8 mouse cellular contexts compared by ENCODE assay signal in genomic region chr17:79019726-79020207, GRCm38 (mm10). TPM values are rescaled to one million over a fixed set of nuclear protein-coding genes. Genes with fewer than 3 reads are reported as not detected.
DNase-seq lines count a peak whose midpoint lies in the region; ATAC-seq and TF ChIP-seq lines count a peak whose summit lies in the region.

No protein-coding gene starts in this region.

- intact Hi-C loops in heart, adult 2 months (cut with DNase I): loop anchor here (2.0 to 5.0 kb wide), 2 partner anchors 32 to 83 kb away; partner anchors contain the start of genes Cebpz and Ndufaf7
- intact Hi-C loops in heart, postnatal 36 days (cut with DNase I): loop anchor here (2.0 to 5.0 kb wide), 2 partner anchors 27 to 82 kb away; partner anchors contain the start of genes Cebpz and Ndufaf7

- peak overlapping the region; percentile 91 for H3K4me3 ChIP-seq in heart, adult 2 months
- H3K4me3 ChIP-seq in ES-Bruce4 (ENCODE audit: low read depth, low read length): peak overlapping the region; percentile 92
- H3K4me3 ChIP-seq in liver, embryonic 11.5 days (ENCODE audit: low read depth, low read length): peak overlapping the region; percentile 83

- DNase-seq in heart, adult 2 months: no peak
- no peak for DNase-seq in heart, postnatal 36 days
- DNase-seq in gonadal fat pad, adult 2 months (ENCODE audit: low read depth): peak; percentile 30
- peak; percentile 35 for DNase-seq in liver, embryonic 11.5 days (ENCODE audit: low spot score)
- DNase-seq in retina, embryonic 14.5 days (ENCODE audit: low spot score): peak; percentile 50
- DNase-seq in frontal cortex, postnatal 25 days (ENCODE audit: low spot score in 2 of 2): no peak
- DNase-seq in spleen, postnatal 4 days (ENCODE audit: low spot score in 2 of 2): no peak

- WGBS in heart, adult 2 months: 4% methylated on average over 18 of the region's 18 CpGs
- 2% methylated on average over 18 of the region's 18 CpGs for WGBS in liver, embryonic 11.5 days

- no peaks in the 10 kb centered on the region for H3K9me3 ChIP-seq in ES-Bruce4 (replicated peaks; ENCODE audit: control insufficient read depth, insufficient read depth, low read length, poor library complexity, severe bottlenecking)
- no peaks in the 10 kb centered on the region for H3K9me3 ChIP-seq in liver, embryonic 11.5 days (ENCODE audit: control insufficient read depth, low read length)

- H3K4me2 ChIP-seq in liver, embryonic 11.5 days: peak overlapping the region; percentile 88

- no peak for TF ChIP-seq POLR2A in heart, adult 2 months (IDR thresholded peaks at IDR 0.05; ENCODE audit: insufficient read depth, low read depth, low read length)
- no peak for TF ChIP-seq POLR2A in ES-Bruce4 (IDR thresholded peaks at IDR 0.05; ENCODE audit: insufficient read depth, low read length)

- H3K79me2 ChIP-seq in heart, adult 2 months (replicated peaks; ENCODE audit: control insufficient read depth, insufficient read depth, low read length): peaks cover 1% of the 10 kb centered on the region

- H3K9ac ChIP-seq in heart, adult 2 months (ENCODE audit: low read depth, low read length): peak overlapping the region; percentile 89
- peak overlapping the region; percentile 90 for H3K9ac ChIP-seq in ES-Bruce4 (ENCODE audit: low read depth, poor library complexity, severe bottlenecking)
- peak overlapping the region; percentile 88 for H3K9ac ChIP-seq in liver, embryonic 11.5 days (ENCODE audit: low read depth, low read length)

- no peak for TF ChIP-seq EP300 in heart, adult 2 months (IDR thresholded peaks at IDR 0.05; ENCODE audit: insufficient read depth, low read depth, low read length)
- no peak for TF ChIP-seq EP300 in ES-Bruce4 (IDR thresholded peaks at IDR 0.05; ENCODE audit: insufficient read depth, low read depth, low read length)

- H3K27me3 ChIP-seq in heart, adult 2 months (ENCODE audit: control insufficient read depth, insufficient read depth, low read length): no peaks in the 10 kb centered on the region
- peaks cover 7% of the 10 kb centered on the region for H3K27me3 ChIP-seq in ES-Bruce4 (ENCODE audit: control insufficient read depth, insufficient read depth, low read length, poor library complexity, severe bottlenecking)
- H3K27me3 ChIP-seq in liver, embryonic 11.5 days (replicated peaks; ENCODE audit: control insufficient read depth, insufficient read depth, low read length): no peaks in the 10 kb centered on the region

- no peak for TF ChIP-seq CTCF in heart, adult 2 months (IDR thresholded peaks at IDR 0.05)
- no peak for TF ChIP-seq CTCF in ES-Bruce4 (IDR thresholded peaks at IDR 0.05; ENCODE audit: low read depth, low read length)

- peak overlapping the region; percentile 92 for H3K27ac ChIP-seq in heart, adult 2 months
- H3K27ac ChIP-seq in ES-Bruce4 (ENCODE audit: insufficient read depth, low read length): no peak overlapping the region
- peak overlapping the region; percentile 88 for H3K27ac ChIP-seq in liver, embryonic 11.5 days (ENCODE audit: low read depth, low read length)

- peaks cover 16% of the 10 kb centered on the region for H3K36me3 ChIP-seq in heart, adult 2 months (ENCODE audit: control insufficient read depth, insufficient read depth, low read length)
- H3K36me3 ChIP-seq in ES-Bruce4 (ENCODE audit: control insufficient read depth, insufficient read depth, low read length, poor library complexity, severe bottlenecking): no peaks in the 10 kb centered on the region
- no peaks in the 10 kb centered on the region for H3K36me3 ChIP-seq in liver, embryonic 11.5 days (ENCODE audit: control insufficient read depth, insufficient read depth, low read length)

- H3K4me1 ChIP-seq in heart, adult 2 months (ENCODE audit: control insufficient read depth, insufficient read depth, low read length): peaks cover 7% of the 10 kb centered on the region
- no peaks in the 10 kb centered on the region for H3K4me1 ChIP-seq in ES-Bruce4 (ENCODE audit: control insufficient read depth, insufficient read depth, low read length)
- H3K4me1 ChIP-seq in liver, embryonic 11.5 days (replicated peaks; ENCODE audit: control insufficient read depth, insufficient read depth, low read length): peaks cover 27% of the 10 kb centered on the region

- ATAC-seq in liver, embryonic 11.5 days (replicated peaks; ENCODE audit: low FRiP score): no peak

RNA-seq across cellular contexts. Expression of gene Prkd3, which starts 0.8 kb away (rescaled TPM):
- total RNA-seq in heart, adult 2 months (2021): 10 to 100 TPM; 16.3 to 16.6 TPM
- 6.9 and 12.2 TPM in 2 replicates for polyA plus RNA-seq in heart, adult 2 months (2012; rRNA removed)
- 10 to 100 TPM; 17.9 to 18.3 TPM for total RNA-seq in heart, postnatal 36 days (2021)
- 36.1 and 37.5 TPM in 2 replicates for polyA plus RNA-seq in ES-Bruce4 (2011; ENCODE audit: insufficient read depth, insufficient read length, low read depth, missing spikeins)
- 9.9 and 11.6 TPM in 2 replicates for polyA plus RNA-seq in gonadal fat pad, adult 2 months (2012; rRNA removed)
- polyA plus RNA-seq in liver, embryonic 11.5 days (2014; fragmentation: Nextera tagmentation; extraction: Ambion mirVana): 21.8 and 24.8 TPM in 2 replicates

RNA-seq across cellular contexts. Expression of gene Qpct, which starts 31.9 kb away (rescaled TPM):
- total RNA-seq in heart, adult 2 months (2021): 1 to 10 TPM; 5.0 to 5.1 TPM
- polyA plus RNA-seq in heart, adult 2 months (2012; rRNA removed): 4.7 and 10.6 TPM in 2 replicates
- total RNA-seq in heart, postnatal 36 days (2021): 1 to 10 TPM; 5.7 to 6.7 TPM
- polyA plus RNA-seq in ES-Bruce4 (2011; ENCODE audit: insufficient read depth, insufficient read length, low read depth, missing spikeins): 2.2 and 3.0 TPM in 2 replicates
- 7.6 and 10.5 TPM in 2 replicates for polyA plus RNA-seq in gonadal fat pad, adult 2 months (2012; rRNA removed)
- 7.5 and 10.3 TPM in 2 replicates for polyA plus RNA-seq in liver, embryonic 11.5 days (2014; fragmentation: Nextera tagmentation; extraction: Ambion mirVana)

Comparison
In these comparisons a context has a peak if more than half of its experiments do, and no peak if none do; other contexts are left out.
1. DNase-seq: peak in gonadal fat pad, adult 2 months (single experiment), liver, embryonic 11.5 days (single experiment) and retina, embryonic 14.5 days (single experiment); none in heart, adult 2 months (0 of 2), heart, postnatal 36 days (0 of 2), frontal cortex, postnatal 25 days (0 of 2) and spleen, postnatal 4 days (0 of 2).
2. Peak in every context shown above with its lines, with median percentiles within 50 percentile points of each other: H3K4me3 ChIP-seq and H3K9ac ChIP-seq.